Mouse (Mus musculus): ENCODE measurements around the gene Npnt.

- TF ChIP-seq POLR2A (IDR thresholded peaks at IDR 0.05; ENCODE audit: extremely low read depth, insufficient read depth, low read length) (no peak), CTCF (IDR thresholded peaks at IDR 0.05; ENCODE audit: extremely low read depth, insufficient read depth, low read length) (no peak)
Measured at GRCm38 (mm10) chr3:132835118-132835794, 114.8 kb downstream of the Npnt start.

All from cortical plate, adult 2 months (tissue).